Mouse (Mus musculus) 416B (cell line): Measurements from ENCODE around the gene Sdr39u1.

Source experiments
- DNase-seq: peaks from one replicate; pipeline ENCODE4 v3.0.0; 2011; ENCODE audit warnings: low read depth

The Sdr39u1 gene

DNA sequence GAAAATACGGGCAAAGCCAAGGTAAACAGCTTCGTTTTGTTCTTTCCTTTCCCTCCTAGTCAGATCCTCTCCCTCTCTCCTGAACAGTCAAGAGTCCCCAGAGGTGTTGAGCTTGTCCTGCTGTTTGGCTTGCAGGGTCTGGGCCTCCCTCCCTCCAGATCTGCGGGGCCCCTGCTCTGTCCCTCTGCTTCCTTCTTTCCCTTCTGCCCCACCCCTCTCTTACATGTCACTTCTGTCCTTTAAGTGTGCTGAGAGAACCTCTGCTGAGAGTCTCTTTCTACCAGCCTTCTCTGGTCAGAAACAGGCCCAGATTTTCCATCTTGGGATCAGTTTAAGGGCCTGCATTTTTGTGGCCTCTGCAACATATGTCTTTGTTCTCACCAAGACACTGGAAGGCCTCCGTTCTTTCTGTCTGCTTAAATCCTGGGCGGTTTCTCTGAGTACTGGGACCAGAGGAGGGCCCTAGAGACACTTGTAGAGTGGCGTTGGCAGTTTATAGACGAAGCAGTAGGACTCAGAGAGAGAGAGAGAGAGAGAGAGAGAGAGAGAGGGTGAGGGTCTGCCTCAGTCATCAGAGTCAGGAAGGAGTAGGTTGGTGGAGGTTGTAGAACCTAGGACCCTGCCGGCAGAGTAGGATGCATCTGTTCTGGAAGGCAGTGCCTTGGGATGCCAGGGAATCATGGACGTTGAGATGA, 45.5 kb downstream of the Sdr39u1 start:
- DNase-seq: peak; percentile 62

- peak; percentile 80 for DNase-seq
These were observed 46.3 kb downstream of the Sdr39u1 start, which contains the start of gene Nynrin for GRCm38 (mm10) chr14:55853621-55854285. Gene Nynrin, plus strand, starts transcription at chr14:55854010.

DNA sequence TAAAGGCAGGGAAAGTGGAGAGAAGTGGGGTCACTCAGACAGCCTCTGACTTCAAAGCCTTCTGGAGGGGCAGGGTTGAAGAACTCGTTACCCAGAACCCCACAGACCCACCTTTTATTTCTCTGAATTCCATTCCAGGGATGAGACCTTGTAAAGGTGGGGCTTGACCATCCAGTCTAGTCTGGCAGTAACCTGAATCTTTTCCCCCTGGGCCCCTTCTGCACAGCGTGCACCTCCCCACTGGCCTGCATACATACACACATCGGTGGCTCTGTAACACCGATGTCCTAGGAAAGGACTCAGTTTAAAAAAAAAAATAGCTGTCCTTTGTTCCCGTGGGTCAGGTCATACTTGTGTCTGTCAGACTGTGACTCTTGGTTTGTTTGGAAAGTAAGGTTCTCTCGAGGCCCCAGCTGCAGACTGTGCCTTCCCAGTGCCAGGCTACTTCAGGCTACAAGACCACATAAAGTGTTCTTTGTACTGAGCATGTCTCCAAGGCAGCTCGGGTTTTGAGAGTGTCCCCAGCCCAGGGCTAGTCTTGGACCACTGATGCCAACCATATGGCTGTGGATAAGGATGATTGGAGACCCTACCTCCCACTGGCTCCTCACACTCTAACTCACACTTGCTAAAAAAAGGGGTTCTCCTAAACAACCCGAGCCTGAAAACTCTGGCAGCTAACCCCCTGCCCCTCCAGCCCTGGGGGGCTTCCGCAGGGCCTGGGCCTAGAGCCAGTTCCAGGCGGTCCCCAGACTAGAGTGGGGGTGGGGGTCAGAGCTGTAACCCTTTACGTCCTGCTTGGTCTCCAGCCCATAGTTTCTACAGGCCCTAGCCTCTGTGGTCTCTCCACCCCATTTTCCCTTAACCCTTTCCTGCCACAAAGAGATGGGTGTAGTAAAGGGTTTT, 47.2 kb downstream of the Sdr39u1 start:
- DNase-seq: no peak

GRCm38 (mm10) chr14:55850885-55851284, 49.2 kb downstream of the Sdr39u1 start:
- no peak for DNase-seq
